Mouse (Mus musculus): Measurements from ENCODE around the gene Osbpl2. TPM values are rescaled to one million over a fixed set of nuclear protein-coding genes. Genes with fewer than 3 reads are reported as not detected.
A peak's percentile ranks its signal among the peaks of the same experiment; 100 is the strongest.

The Osbpl2 gene
- total RNA-seq, 4 experiments from 2014 or later, result 38.2 to 44.9 (median 39.7) TPM

DNA sequence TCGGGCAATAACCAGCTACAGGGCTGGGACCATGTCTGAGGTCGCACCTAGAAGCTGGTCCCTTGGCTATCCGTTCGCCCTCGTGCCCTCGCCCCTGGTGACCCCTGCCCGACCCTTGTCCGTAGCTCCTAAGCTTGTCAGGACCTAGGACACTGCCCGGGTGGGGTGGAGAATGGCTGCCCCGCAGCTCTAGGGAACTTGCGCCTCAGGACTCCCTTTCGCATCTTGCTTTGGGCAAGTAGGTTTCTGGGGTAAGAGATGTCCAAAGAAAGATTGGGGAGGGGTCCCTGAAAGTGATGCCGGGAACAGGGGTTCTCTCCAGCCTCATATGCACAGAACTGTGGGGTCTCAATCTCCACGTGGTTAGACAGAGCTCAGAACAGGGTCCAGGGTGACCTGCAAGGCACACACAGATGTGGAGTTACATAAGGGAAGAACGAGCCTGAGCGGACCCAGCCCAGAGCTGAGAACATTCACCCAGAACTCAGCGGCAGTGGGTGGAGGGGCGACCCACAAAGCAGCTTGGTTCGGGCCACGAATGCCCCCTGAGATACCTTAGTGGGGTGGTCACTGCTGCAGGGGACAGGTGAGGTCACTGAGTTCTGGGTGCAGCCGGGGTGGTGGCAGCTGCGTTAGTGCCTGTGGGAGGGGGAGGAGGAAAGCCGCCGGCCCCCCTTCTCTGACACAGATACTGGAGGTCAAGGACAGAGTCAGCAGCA lies 14.3 kb upstream of the Osbpl2 start:
- DNase-seq (ENCODE audit: low spot score), result no peak

DNA sequence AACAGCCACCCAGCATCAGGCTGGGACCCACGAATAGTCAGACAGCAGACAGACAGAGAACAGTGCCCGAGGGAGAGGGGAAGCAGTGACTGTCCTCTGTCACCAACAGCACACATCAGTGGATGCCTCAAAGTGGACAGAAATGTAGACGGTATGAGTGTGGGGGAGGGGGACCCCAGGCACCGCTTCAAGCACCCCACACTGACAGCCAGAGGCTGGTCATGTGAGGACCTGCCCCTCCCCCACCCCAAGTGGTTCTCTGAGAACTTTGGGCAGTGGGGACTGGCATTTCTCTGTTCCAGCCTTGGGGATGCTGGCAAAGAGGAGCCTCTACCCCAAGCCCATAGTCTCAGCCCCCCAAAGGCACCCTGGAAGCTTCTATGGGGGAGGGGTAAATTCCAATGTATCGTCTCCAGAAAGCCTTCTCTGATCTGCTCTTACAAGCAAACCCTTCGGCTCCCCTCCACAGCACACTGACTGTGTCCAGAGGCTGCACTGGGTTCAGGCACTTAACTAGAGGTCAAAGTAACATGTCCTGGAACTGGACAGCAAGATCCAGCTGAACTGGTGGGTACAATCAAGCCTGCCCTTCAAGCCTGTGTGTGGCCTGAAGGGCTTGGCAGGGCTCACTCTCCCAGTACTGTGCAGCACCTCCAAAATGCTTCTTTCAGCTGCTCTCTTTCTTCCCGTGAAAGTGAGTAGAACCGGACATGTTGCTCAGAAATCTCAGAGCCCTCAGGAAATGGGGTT lies 13.5 kb upstream of the Osbpl2 start:
- no peak for DNase-seq (ENCODE audit: low spot score)

DNA sequence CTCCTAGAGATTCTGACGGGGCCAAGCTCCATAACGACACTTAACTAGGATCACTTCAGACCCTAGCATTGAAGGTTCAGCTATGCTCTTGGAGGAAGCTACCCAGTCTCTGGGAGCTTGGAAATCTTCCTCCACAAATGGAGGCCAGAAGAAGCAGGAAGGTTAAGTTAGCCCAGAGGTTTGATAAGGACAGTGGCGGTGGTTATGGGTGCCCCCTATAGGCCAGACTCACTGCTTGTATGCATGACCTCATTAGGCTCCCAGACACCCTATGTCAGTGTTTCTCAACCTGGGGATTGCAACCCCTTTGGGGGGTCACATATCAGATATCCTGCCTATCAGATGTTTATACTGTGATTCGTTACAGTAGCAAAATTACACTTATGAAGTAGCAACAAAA lies 12.0 kb upstream of the Osbpl2 start:
- no peak for DNase-seq (ENCODE audit: low spot score)

DNA sequence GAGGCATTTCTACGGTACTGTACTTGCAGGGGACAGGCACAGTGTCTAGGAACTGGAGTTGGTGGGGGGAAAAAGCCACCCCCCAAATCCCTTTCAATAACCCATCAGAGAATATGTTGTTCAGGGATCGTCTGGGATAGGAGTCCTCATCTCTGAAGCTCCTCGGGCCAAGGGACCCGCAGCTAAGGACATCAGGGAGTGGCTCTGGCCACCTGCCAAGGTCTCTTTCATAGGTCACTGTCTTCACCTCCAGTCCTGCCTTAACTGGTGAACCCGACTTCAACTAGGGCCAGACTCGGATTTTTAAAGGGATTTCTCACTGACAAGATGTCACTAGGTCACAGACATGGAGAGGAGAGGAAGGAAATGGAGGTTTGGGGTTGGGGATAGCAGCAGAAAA lies 10.8 kb upstream of the Osbpl2 start:
- DNase-seq (ENCODE audit: low spot score), result no peak

DNA sequence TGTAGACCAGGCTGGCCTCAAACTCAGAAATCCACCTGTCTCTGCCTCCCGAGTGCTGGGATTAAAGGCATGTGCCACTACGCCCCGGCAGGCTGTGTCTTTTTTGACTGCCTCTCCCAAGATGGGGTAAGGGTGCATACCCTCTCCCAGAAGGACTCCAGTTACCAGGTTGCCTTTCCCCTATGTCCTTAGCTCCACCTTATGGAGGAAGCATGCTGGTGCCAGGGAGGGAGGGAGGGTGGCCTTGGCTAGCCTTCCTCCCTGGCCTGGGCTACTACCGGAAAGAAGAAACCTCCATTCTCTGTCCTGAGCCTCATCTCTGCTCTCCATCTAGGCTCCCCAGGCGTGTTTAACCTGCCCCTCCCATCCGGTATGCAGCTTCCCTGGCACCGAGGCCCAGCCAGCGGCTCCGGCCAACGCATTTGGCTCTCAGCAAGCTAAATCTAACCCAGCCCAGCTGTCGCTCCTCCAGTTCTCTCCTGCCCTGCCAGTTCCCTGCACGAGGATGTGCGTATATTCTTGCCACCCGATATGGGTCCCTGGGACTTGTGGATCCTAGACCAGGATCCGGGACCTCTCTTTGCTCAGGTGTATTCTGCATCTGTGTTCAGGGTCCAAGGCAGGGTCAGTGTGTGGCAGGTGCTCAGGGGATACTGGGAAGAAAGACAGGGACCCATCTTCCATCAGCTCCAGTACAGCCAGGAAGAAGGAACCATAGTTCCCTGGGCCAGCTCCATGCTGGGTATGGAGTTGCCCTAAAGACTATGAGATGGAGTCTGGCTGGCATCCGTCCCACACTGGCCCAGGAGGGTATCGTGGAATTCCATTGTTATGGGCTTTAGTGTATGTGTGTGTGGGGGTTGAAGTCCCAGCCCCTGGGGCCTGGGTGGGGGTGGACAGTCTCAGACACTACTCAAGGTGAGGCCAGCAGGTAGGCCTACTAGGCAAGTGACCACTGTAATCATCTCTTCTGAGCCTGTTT lies 4.9 kb upstream of the Osbpl2 start:
- peak; percentile 71 for DNase-seq (ENCODE audit: low spot score)

DNA sequence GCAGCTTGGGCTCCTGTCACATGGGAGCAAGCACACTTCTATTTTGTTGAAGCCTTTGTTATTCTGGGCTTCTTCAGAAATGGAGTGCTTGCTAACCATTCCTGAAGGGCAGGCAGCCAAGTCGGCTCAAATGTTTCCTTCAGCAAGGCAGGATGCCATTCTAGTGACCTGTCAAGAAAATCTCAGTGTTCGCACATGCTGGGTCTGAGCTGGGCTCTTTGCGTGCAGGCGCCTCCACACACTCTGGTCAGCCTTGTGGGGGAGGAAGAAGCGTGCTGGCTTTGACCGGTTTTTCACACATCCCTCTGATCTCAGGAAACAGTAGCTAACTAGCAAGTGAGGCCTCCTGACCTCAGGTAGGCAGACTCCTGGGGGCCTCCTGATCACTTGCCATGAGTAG lies 3.8 kb upstream of the Osbpl2 start:
- DNase-seq (ENCODE audit: low spot score), result no peak

DNA sequence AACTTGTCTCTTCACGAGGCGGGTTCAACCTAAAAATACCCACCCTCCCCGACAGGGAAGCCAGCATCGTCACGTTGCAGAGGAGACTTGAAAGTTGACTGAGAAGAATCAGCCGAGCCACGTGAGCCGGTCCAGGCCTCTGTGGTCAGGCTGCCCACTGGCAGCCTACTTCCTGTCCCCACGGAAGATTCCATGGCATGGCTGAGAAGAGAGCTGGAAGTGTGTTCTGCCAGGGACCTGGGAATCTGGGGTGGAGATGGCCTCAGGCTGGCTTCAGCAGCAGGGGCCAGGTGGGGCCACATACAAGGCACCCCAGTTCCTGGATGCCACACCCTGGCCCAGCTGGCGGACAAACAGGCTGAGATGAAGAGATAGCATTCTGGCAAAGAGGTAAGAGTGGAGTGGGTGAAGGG lies 3.0 kb upstream of the Osbpl2 start:
- DNase-seq (ENCODE audit: low spot score), result peak; percentile 47

DNA sequence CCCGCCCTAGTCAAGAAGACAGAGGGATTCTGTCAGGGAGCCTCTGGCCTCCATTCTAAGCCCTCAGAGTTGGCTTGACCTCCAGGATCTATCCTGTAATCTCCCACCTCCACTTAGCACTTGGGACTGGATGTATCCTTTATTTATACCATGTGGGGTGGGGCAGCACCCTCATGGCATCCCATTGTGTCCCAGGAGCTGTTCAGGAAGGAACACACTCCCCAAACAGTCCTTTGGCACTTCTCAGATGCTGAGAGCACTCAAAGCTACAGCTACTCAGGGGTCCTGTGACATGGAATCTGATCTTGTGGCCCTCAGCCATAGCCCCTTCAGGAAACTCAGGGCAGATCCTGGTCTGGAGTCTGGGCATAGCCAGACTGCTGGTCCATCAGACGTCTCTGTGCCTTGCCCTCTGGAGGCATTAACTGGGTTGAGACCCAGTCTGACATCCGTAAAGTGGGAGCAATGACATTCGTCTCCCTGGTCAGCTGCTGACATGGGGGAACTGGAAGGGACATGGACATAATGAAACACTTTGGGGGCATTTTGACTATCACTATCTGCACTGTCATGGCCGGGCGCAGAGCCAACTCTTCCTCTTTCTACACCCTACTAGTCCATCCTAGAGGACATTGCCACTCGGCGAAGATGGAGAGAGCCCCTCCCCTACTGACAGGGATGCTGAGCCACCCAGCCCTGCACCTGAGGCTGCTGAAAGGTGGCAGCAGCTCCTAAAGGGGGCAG lies 2.2 kb upstream of the Osbpl2 start:
- no peak for DNase-seq (ENCODE audit: low spot score)

DNA sequence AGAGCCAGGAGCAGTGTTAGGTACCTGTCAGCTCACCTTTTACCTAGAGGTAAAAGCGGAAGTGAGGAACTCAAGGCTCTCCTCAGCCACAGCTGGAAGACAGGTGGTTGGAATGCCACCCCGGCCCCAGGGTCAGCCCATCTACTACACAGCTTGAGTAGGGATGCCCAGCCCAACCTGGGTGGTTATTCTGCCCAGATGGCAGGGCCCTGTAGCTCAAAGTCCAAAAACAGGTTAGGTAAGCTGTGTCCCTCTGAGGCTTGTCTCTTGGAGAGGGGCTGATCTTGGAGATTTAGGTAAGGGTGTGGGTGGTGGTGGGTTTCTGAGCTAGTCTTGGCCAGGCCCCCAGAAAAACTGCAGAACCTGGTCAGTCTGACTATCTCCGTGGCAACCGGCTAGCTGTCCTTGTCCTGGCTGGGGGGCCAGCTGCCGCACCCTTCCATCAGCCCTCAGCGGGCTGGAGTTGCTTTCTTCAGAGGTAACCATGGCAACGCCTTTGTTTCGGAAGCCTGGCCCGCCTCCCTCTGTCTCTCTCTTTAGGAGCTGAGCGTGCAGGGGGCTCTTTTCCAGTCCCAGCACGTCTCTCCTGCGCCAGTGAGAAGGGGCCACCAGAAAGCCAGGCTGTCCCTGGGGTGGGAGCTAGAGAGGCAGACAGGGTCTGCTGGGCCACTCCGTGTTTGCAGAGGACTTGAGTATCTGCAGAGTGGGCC lies 1.5 kb upstream of the Osbpl2 start:
- DNase-seq (ENCODE audit: low spot score), result no peak

DNA sequence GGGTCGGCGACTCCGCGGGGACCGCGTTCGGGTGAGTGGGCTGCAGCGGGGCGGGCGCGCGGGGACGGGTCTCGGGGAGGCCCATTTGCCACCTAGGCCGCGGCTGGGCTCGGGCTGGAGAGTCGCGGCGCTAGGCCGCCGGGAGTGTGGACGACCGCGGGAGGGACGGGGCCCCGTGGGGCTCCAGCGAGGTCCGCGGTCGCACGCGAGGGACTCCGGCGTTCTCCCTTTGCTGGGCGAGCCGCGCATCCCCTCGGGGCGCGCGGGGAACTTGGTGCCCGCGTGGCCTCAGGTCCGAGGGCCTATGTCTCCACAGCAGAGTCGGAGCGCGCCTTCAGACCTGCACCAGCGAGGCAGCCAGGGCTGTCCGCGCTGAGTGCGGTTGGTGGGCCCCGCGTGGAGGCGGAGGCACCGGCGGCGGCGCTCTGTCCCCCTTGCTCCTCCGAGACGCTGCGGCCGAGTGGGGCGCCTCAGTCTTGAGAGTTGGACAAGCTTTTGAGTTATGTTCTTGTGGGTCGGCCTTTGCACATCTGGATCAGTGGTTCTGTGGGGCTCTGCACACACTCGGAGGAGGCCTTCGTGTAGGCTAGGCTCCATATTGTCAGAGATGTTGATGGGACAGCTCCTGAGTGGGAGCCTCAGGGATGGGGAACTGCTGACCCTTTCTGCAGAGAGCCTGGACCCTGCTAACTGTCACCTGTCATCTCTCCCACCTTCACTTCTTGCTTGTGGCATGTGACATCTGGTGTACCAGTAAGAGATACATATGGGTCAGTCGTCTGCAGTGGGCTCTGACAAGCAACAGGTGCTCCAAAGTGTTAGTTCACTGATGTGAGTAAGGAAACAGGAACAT lies 559 bp downstream of the Osbpl2 start:
- DNase-seq (ENCODE audit: low spot score), result no peak

DNA sequence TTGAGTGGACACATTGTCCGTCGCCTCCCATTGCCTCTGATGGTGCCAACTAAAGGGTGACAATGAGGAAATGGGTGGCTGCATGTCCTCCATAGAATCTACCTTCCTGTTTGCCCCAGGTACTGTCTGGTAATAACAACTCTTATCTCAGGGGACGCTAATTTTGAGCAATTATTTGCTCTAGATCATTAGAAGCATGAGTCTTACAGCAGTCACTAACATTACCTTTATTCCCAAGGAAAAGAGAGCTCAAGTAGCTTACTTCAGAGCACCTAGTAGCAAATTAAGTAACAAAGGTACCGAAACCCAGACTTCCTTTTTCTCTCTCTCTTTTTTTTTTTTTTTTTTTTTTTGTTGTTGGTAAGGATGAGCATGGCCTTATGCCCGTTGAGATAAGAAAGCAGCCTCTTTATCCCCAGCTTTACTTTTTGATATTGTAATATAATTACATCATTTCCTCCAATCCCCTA lies 1.2 kb downstream of the Osbpl2 start:
- DNase-seq (ENCODE audit: low spot score), result no peak

DNA sequence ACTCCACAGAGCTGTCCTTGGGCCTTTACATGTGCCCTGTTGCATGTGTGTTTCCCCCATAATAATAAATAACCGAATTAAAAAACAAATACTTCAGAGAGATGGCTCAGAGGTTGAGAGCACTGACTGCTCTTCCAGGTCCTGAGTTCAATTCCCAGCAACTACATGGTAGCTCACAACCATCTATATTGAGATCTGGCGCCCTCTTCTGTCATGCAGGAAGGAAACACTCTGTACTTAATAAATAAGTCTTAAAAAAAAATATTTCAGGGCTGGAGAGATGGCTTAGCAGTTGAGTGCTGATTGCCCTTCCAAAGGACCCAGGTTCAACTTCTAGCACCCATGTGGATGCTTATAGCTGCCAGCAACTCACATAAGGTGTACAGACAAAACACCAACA lies 5.1 kb downstream of the Osbpl2 start:
- no peak for DNase-seq (ENCODE audit: low spot score)

DNA sequence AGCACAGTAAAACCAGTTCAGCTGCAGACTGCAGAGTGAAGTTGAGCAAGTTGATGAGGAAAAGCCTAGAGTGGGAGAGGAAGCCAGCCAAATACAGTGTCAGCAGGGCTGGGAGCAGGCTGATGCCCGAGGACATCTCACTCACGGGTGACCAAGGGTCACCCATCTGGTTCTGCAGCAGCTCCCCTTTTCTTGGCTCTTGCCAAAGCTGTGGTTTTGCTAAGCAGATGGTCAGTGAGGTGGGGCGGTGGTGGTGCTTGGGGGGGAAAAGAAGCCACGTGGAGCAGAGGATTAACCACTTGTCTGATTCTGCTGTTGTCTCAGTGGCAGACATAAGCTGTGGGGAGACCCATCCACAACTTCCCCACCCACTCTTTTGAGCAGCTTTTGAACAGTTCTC lies 7.1 kb downstream of the Osbpl2 start:
- peak; percentile 44 for DNase-seq (ENCODE audit: low spot score)

DNA sequence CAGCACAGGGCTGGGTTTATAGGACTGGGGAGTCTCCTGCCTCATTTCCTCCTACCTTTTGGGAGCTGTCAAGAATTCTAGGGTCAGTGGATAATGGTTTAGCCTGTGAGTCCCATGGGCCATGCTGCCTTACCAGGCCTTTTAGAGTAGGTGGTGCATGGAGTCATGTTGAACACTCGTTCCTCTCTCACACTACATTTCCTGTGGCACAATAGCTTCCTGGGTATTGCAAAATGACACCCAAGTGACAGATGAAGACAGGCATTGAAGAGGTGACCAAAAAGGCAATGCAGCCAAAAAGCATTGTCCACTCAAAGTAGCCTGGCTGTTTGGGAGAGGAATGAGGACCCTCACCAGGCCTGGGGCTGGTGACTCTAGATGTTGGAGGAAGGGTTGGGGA lies 8.6 kb downstream of the Osbpl2 start:
- no peak for DNase-seq (ENCODE audit: low spot score)

DNA sequence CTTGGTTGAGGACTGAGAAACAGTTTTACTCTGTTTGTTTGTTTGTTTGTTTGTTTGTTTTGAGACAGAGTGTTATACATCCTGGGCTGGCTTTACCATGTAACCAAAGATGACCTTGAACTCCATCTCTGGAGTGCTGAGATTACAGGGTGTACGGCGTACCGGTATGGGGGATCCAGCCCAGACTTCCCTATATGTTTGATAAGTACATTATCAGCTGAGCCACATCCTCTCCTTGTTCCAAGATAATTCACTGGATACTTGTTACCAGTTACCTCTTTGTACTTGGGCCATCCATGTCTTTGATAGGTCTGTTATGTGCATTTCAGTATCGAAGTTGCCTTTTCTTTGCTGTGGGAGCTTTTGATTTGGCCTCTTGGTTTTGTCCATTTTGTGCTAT lies 14.1 kb downstream of the Osbpl2 start:
- no peak for DNase-seq (ENCODE audit: low spot score)

DNA sequence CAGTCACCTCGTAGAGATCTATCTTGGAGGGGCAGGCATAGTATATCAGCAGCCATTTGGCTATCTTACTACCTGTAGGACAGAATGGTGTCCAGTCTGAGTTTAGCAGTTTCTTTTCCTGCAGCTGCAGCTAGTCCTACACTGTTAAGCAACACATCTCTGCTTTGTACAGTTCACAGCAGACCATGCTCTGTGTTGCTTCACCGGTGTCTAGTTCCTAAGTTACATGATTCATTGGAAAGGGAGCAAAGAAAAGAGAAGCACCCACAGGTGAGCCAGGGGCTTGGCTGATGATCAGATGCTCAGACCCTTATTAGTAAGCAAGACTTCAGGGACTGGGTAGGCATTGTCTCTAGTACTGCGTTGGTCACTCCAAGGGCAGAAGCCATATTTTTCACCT lies 14.8 kb downstream of the Osbpl2 start:
- DNase-seq (ENCODE audit: low spot score), result no peak

DNA sequence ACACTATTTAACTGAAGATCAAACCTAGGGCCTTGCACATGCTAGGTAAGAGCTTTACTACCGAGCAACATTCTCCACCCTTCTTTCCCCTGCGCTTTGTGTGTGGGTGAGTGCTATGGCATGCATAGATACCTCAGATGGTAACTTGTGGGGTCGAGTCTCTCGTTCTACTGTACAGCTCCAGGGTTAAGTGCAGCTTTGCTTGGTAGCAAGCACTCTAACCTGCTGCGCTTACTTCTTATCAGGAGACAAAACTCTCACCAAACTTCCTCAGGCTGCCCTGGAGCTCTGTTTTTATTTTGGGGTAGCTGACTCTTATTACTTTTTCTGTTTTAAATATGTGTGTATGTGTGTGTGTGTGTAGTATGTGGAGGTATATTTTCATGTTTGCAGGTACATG lies 16.3 kb downstream of the Osbpl2 start:
- DNase-seq (ENCODE audit: low spot score), result no peak

DNA sequence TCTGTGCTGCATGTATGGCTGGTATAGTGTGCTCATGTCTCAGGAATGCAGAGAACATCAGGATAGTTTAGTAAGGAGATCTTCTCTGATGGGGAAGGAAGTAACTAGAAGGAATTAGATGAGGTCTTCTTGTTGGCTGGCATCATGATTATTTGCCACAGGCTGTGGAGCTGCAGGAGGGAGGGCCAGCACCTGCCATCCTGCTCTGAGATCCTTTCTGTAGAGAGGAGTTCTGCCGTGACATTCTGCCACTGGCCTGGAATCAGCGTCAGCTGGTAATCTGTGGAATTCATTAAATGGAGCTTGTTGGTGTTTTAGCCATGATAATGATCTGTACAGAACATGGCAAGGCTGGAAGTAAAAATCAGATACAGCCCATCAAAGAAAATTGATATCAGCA lies 27.0 kb downstream of the Osbpl2 start:
- DNase-seq (ENCODE audit: low spot score), result no peak

DNA sequence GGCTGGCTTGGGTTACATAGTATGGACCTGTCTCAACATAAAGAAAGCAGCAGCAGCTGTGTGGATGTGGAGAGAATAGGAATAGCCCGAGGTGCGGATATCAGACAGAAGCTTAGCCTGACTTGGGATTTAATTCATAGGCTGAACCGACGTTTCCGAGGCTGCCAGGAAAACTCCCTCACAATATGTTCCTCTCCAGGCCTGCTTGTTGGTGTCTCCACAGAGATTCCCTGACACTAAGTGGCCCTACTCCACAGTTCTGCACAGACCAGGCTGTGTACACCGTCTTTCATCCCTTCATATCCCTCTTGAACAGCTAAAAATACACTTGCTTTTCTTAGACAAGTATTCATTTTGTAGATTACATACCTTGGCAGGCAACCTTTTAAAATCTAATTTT lies 28.3 kb downstream of the Osbpl2 start:
- no peak for DNase-seq (ENCODE audit: low spot score)

DNA sequence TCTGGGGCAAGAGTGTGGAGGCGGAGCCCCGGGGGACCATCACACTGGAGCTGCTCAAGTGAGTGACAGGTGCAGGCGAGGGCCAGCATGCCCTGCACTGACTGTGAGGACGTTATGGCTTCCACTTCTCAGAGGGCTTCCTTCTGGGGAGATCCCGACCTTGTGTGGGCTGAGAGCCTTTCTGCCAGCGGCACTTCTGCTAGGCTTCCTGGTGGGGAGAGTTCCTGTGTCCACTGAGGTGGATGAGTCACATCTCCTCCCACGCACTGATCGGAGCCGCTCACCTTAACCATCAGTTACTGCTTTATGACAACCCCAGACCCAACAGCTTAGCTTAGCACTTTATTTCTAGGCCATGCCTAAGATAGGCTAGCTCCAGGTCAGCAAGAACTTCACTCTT lies 29.4 kb downstream of the Osbpl2 start:
- DNase-seq (ENCODE audit: low spot score), result no peak
